Mouse (Mus musculus): ENCODE results near the gene Uaca. TPM values are rescaled to one million over a fixed set of nuclear protein-coding genes. Genes with fewer than 3 reads are reported as not detected.
"Not testable (repeated sequence)": the region's sequence is repeated elsewhere in the genome, so short reads cannot be mapped to it uniquely, and the experiment has no call there.

Uaca gene
- polyA plus RNA-seq, 2 experiments from 2014 or later: not detected

- ATAC-seq: no peak
These were observed 1.7 kb downstream of the Uaca start for GRCm38 (mm10) chr9:60796076-60796475.

- ATAC-seq: no peak
These were observed 2.8 kb downstream of the Uaca start for GRCm38 (mm10) chr9:60797126-60797525.

- no peak for ATAC-seq
These were observed 4.7 kb downstream of the Uaca start for GRCm38 (mm10) chr9:60799061-60799460.

- ATAC-seq: no peak
These were observed 6.5 kb downstream of the Uaca start for GRCm38 (mm10) chr9:60800663-60801382.

GRCm38 (mm10) chr9:60801746-60802145, 7.4 kb downstream of the Uaca start:
- ATAC-seq: no peak

- no peak for ATAC-seq
These were observed 8.0 kb downstream of the Uaca start for GRCm38 (mm10) chr9:60802341-60802740.

- no peak for ATAC-seq
These were observed 11.7 kb downstream of the Uaca start for GRCm38 (mm10) chr9:60806021-60806420.

GRCm38 (mm10) chr9:60807996-60808395, 13.7 kb downstream of the Uaca start:
- ATAC-seq: no peak

GRCm38 (mm10) chr9:60813139-60813880, 19.0 kb downstream of the Uaca start:
- no peak for ATAC-seq

GRCm38 (mm10) chr9:60815502-60815901, 21.2 kb downstream of the Uaca start:
- no peak for ATAC-seq

- ATAC-seq: no peak
These were observed 23.2 kb downstream of the Uaca start for GRCm38 (mm10) chr9:60817585-60817984.

- not testable (repeated sequence) for ATAC-seq
These were observed 24.2 kb downstream of the Uaca start for GRCm38 (mm10) chr9:60818582-60818981.

- no peak for ATAC-seq
These were observed 25.0 kb downstream of the Uaca start for GRCm38 (mm10) chr9:60819340-60819739.

- no peak for ATAC-seq
These were observed 27.2 kb downstream of the Uaca start for GRCm38 (mm10) chr9:60821501-60821900.

GRCm38 (mm10) chr9:60822681-60823080, 28.3 kb downstream of the Uaca start:
- no peak for ATAC-seq

GRCm38 (mm10) chr9:60825506-60825905, 31.2 kb downstream of the Uaca start:
- ATAC-seq: no peak

- no peak for ATAC-seq
These were observed 32.4 kb downstream of the Uaca start for GRCm38 (mm10) chr9:60826759-60827158.

- ATAC-seq: no peak
These were observed 33.9 kb downstream of the Uaca start for GRCm38 (mm10) chr9:60828196-60828595.

- no peak for ATAC-seq
These were observed 35.3 kb downstream of the Uaca start for GRCm38 (mm10) chr9:60829610-60830009.

- no peak for ATAC-seq
These were observed 35.7 kb downstream of the Uaca start for GRCm38 (mm10) chr9:60830079-60830478.

GRCm38 (mm10) chr9:60832233-60832632, 37.9 kb downstream of the Uaca start:
- ATAC-seq: no peak

- ATAC-seq: no peak
These were observed 41.8 kb downstream of the Uaca start for GRCm38 (mm10) chr9:60836151-60836550.

GRCm38 (mm10) chr9:60837078-60837448, 42.7 kb downstream of the Uaca start:
- no peak for ATAC-seq

GRCm38 (mm10) chr9:60837449-60838141, 43.3 kb downstream of the Uaca start:
- no peak for ATAC-seq

All from CD4-positive, CD25-positive, alpha-beta regulatory T cell, adult 4 months (primary cell).